Comparison of ENCODE assay signal across 13 mouse cellular contexts in genomic region chr9:36857476-36858117, GRCm38 (mm10). TPM values are rescaled to one million over a fixed set of nuclear protein-coding genes. Genes with fewer than 3 reads are reported as not detected.
DNase-seq lines count a peak whose midpoint lies in the region; ATAC-seq lines count a peak whose summit lies in the region.
"Had no signal": no experiment of that assay in that cellular context is flagged by ENCODE, and none has a peak within 500 bp of the region (broad histone marks: within the 10 kb centered on the region; RNA-seq: fewer than 3 reads in every experiment).

No protein-coding gene starts in this region.

- H3K9me3 ChIP-seq in hindbrain, embryonic 10.5 days = no peaks in the 10 kb centered on the region
- H3K9me3 ChIP-seq in hindbrain, embryonic 14.5 days (ENCODE audit: control insufficient read depth, low read length) = no peaks in the 10 kb centered on the region
- no peaks in the 10 kb centered on the region for H3K9me3 ChIP-seq in neural tube, embryonic 15.5 days (replicated peaks)

- ATAC-seq in hindbrain, embryonic 14.5 days (ENCODE audit: low FRiP score) = no peak; the same call in 1 of the 2 replicates
- no peak for ATAC-seq in neural tube, embryonic 15.5 days (ENCODE audit: low FRiP score)

- no peak overlapping the region for H3K9ac ChIP-seq in hindbrain, embryonic 14.5 days
- H3K9ac ChIP-seq in neural tube, embryonic 15.5 days (replicated peaks) = no peak overlapping the region
- H3K9ac ChIP-seq: lung, embryonic 14.5 days had no signal

- 8% methylated on average over 8 of the region's 8 CpGs for WGBS in hindbrain, embryonic 10.5 days
- 13% methylated on average over 8 of the region's 8 CpGs for WGBS in hindbrain, embryonic 14.5 days
- WGBS in neural tube, embryonic 15.5 days = 12% methylated on average over 8 of the region's 8 CpGs

- peaks cover 73% of the 10 kb centered on the region for H3K36me3 ChIP-seq in hindbrain, embryonic 10.5 days
- peaks cover 78% of the 10 kb centered on the region for H3K36me3 ChIP-seq in hindbrain, embryonic 14.5 days (replicated peaks; ENCODE audit: control insufficient read depth, insufficient read depth)
- H3K36me3 ChIP-seq in neural tube, embryonic 15.5 days = peaks cover 40% of the 10 kb centered on the region

- H3K27ac ChIP-seq in hindbrain, embryonic 10.5 days = peak overlapping the region; percentile 66
- no peak overlapping the region for H3K27ac ChIP-seq in hindbrain, embryonic 14.5 days
- H3K27ac ChIP-seq in neural tube, embryonic 15.5 days (replicated peaks) = no peak overlapping the region

- peaks cover 17% of the 10 kb centered on the region for H3K4me1 ChIP-seq in hindbrain, embryonic 10.5 days (replicated peaks)
- H3K4me1 ChIP-seq in hindbrain, embryonic 14.5 days (replicated peaks; ENCODE audit: control insufficient read depth, insufficient read depth, low read length) = peaks cover 8% of the 10 kb centered on the region; the same call in 1 of the 2 replicates
- peaks cover 3% of the 10 kb centered on the region; the same call in 1 of the 2 replicates for H3K4me1 ChIP-seq in neural tube, embryonic 15.5 days

- H3K4me3 ChIP-seq in hindbrain, embryonic 10.5 days = no peak overlapping the region
- no peak overlapping the region for H3K4me3 ChIP-seq in hindbrain, embryonic 14.5 days (replicated peaks; ENCODE audit: low read length)
- H3K4me3 ChIP-seq in neural tube, embryonic 15.5 days (replicated peaks) = no peak overlapping the region

- no peaks in the 10 kb centered on the region for H3K27me3 ChIP-seq in hindbrain, embryonic 10.5 days (ENCODE audit: insufficient read depth, poor library complexity, severe bottlenecking)
- no peaks in the 10 kb centered on the region for H3K27me3 ChIP-seq in hindbrain, embryonic 14.5 days (ENCODE audit: control insufficient read depth, insufficient read depth, low read length)
- no peaks in the 10 kb centered on the region for H3K27me3 ChIP-seq in neural tube, embryonic 15.5 days (replicated peaks)

- no peak overlapping the region for H3K4me2 ChIP-seq in hindbrain, embryonic 14.5 days (replicated peaks)
- no peak overlapping the region for H3K4me2 ChIP-seq in neural tube, embryonic 15.5 days
- H3K4me2 ChIP-seq: lung, embryonic 14.5 days had no signal

- DNase-seq in hindbrain, embryonic 10.5 days (ENCODE audit: low spot score) = peak; percentile 18
- DNase-seq in hindbrain, embryonic 14.5 days (ENCODE audit: low spot score) = no peak
- DNase-seq in ES-CJ7 (ENCODE audit: low read depth, low spot score) = peak; percentile 59
- DNase-seq in embryo, embryonic 10.5 days (ENCODE audit: low spot score) = peak; percentile 40
- DNase-seq in induced T-regulatory cell, adult 2 months (ENCODE audit: low read depth) = peak; percentile 11
- DNase-seq in spleen, postnatal 14 days (ENCODE audit: low spot score in 2 of 2) = no peak
- no peak for DNase-seq in B cell, adult 2 months
- DNase-seq: gastrocnemius, postnatal 36 days; kidney, postnatal 14 days; left cerebral cortex, postnatal 4 days; lung, embryonic 14.5 days; spleen, adult 18-20 months had no signal

RNA-seq across cellular contexts. Expression of gene Fez1, which starts 35.9 kb away (rescaled TPM):
- 189 and 312 TPM in 2 replicates for polyA plus RNA-seq in hindbrain, embryonic 10.5 days (2016; fragmentation: Nextera tagmentation; extraction: Ambion mirVana)
- polyA plus RNA-seq in hindbrain, embryonic 14.5 days (2014; fragmentation: Nextera tagmentation; extraction: Ambion mirVana) = 549 and 551 TPM in 2 replicates
- polyA plus RNA-seq in neural tube, embryonic 15.5 days (2015; fragmentation: Nextera tagmentation; extraction: Ambion mirVana) = 491 and 612 TPM in 2 replicates

Comparison
In these comparisons a context has a peak if more than half of its experiments do, and no peak if none do; other contexts are left out.
1. DNase-seq: peak in hindbrain, embryonic 10.5 days (single experiment), ES-CJ7 (single experiment), embryo, embryonic 10.5 days (single experiment) and induced T-regulatory cell, adult 2 months (single experiment); none in hindbrain, embryonic 14.5 days (single experiment), spleen, postnatal 14 days (0 of 2) and B cell, adult 2 months (0 of 2).